26 mouse cellular contexts compared by ENCODE assay signal in genomic region chr11:19254183-19254582, GRCm38 (mm10).
"Had no signal": no experiment of that assay in that cellular context is flagged by ENCODE, and none has a peak within 500 bp of the region (broad histone marks: within the 10 kb centered on the region; RNA-seq: fewer than 3 reads in every experiment).

No protein-coding gene starts in this region.

- H3K9ac ChIP-seq: hindbrain, embryonic 12.5 days; hindbrain, embryonic 14.5 days; kidney, embryonic 15.5 days; limb, embryonic 13.5 days; limb, embryonic 15.5 days; liver, embryonic 12.5 days; liver, embryonic 14.5 days had no signal

- ATAC-seq: hindbrain, embryonic 16.5 days; inflammation-experienced regulatory T-cells, adult 6 months; liver, embryonic 12.5 days had no signal

- H3K27ac ChIP-seq: heart, adult 2 months; hindbrain, embryonic 10.5 days; hindbrain, embryonic 12.5 days; hindbrain, embryonic 14.5 days; kidney, embryonic 15.5 days; kidney, postnatal 0 days; limb, embryonic 13.5 days; limb, embryonic 15.5 days; liver, embryonic 12.5 days; liver, embryonic 14.5 days had no signal

- H3K9me3 ChIP-seq: hindbrain, embryonic 10.5 days; hindbrain, embryonic 12.5 days; kidney, embryonic 15.5 days; limb, embryonic 13.5 days; limb, embryonic 15.5 days; liver, embryonic 12.5 days had no signal

- H3K36me3 ChIP-seq: hindbrain, embryonic 10.5 days; hindbrain, embryonic 12.5 days; kidney, embryonic 15.5 days; limb, embryonic 13.5 days; limb, embryonic 15.5 days; liver, embryonic 12.5 days had no signal

- H3K27me3 ChIP-seq: hindbrain, embryonic 12.5 days; kidney, embryonic 15.5 days; limb, embryonic 13.5 days; limb, embryonic 15.5 days; liver, embryonic 12.5 days had no signal

- H3K4me3 ChIP-seq: heart, adult 2 months; hindbrain, embryonic 10.5 days; hindbrain, embryonic 12.5 days; kidney, embryonic 15.5 days; limb, embryonic 13.5 days; limb, embryonic 15.5 days; liver, embryonic 12.5 days had no signal

- H3K4me1 ChIP-seq: hindbrain, embryonic 12.5 days; kidney, embryonic 15.5 days; limb, embryonic 13.5 days; limb, embryonic 15.5 days; liver, embryonic 12.5 days had no signal

- DNase-seq: gastrocnemius, postnatal 14 days; gastrocnemius, postnatal 36 days; heart, adult 11 months; heart, adult 2 months; heart, postnatal 10 days; heart, postnatal 4 days; kidney, adult 11 months; kidney, adult 2 months; kidney, adult 9 months; kidney, postnatal 14 days; kidney, postnatal 36 days; layer of hippocampus, adult 9-11 months; layer of hippocampus, postnatal 36 days; left cerebral cortex, postnatal 4 days had no signal

- H3K4me2 ChIP-seq: heart, embryonic 11.5 days; hindbrain, embryonic 12.5 days; hindbrain, embryonic 14.5 days; kidney, embryonic 15.5 days; limb, embryonic 13.5 days; limb, embryonic 15.5 days; liver, embryonic 12.5 days had no signal
